Mouse (Mus musculus) megakaryocyte progenitor cell, adult 5-6 weeks (primary cell): ENCODE measurements around the gene Ccdc106. TPM values are rescaled to one million over a fixed set of nuclear protein-coding genes. Genes with fewer than 3 reads are reported as not detected.

Source experiments
- total RNA-seq, 2 experiments: library from RNA; stranded (forward) in 1 of 2; stranded (reverse) in 1 of 2; fragments of 157-497, 149-512 nt in 1 of 2; fragments of 200-1000 nt in 1 of 2; gene quantifications; 2 replicates each; pipeline versions ENCODE4 v1.2.3 to v1.2.4; 2015 to 2017

Ccdc106 gene
- total RNA-seq, 2 experiments from 2014 or later: 0.21 to 0.57 TPM

Other genes starting within 250 kb of the Ccdc106 start
- not detected in 2 replicates for gene Fam71e2, start 249.3 kb upstream of the Ccdc106 start, total RNA-seq (2015)
- not detected in 2 replicates for gene Fam71e2, start 249.3 kb upstream of the Ccdc106 start, total RNA-seq (2017)
- gene Il11, start 237.7 kb upstream of the Ccdc106 start, total RNA-seq (2015): 0.17 TPM in 1 of 2 replicates, not detected in the other
- not detected in 2 replicates for gene Il11, start 237.7 kb upstream of the Ccdc106 start, total RNA-seq (2017)
- not detected in 2 replicates for gene Tmem190, start 237.6 kb upstream of the Ccdc106 start, total RNA-seq (2015)
- not detected in 2 replicates for gene Tmem190, start 237.6 kb upstream of the Ccdc106 start, total RNA-seq (2017)
- 6.2 and 10.5 TPM in 2 replicates for gene Tmem238, start 230.9 kb upstream of the Ccdc106 start, total RNA-seq (2015)
- 5.4 and 5.5 TPM in 2 replicates for gene Tmem238, start 230.9 kb upstream of the Ccdc106 start, total RNA-seq (2017)
- gene Rpl28, start 227.7 kb upstream of the Ccdc106 start, total RNA-seq (2015): 1,898 and 2,111 TPM in 2 replicates
- gene Rpl28, start 227.7 kb upstream of the Ccdc106 start, total RNA-seq (2017): 686 and 710 TPM in 2 replicates
- 280 and 341 TPM in 2 replicates for gene Ube2s, start 208.0 kb upstream of the Ccdc106 start, total RNA-seq (2015)
- gene Ube2s, start 208.0 kb upstream of the Ccdc106 start, total RNA-seq (2017): 169 and 190 TPM in 2 replicates
- 0.05 TPM in 1 of 2 replicates, not detected in the other for gene Shisa7, start 175.9 kb upstream of the Ccdc106 start, total RNA-seq (2015)
- gene Shisa7, start 175.9 kb upstream of the Ccdc106 start, total RNA-seq (2017): not detected in 2 replicates
- gene Isoc2b, start 150.3 kb upstream of the Ccdc106 start, total RNA-seq (2015): 9.1 and 13.4 TPM in 2 replicates
- gene Isoc2b, start 150.3 kb upstream of the Ccdc106 start, total RNA-seq (2017): 34.9 and 98.1 TPM in 2 replicates
- gene Isoc2a, start 143.4 kb upstream of the Ccdc106 start, total RNA-seq (2015): 2.4 and 3.1 TPM in 2 replicates
- 7.3 and 8.7 TPM in 2 replicates for gene Isoc2a, start 143.4 kb upstream of the Ccdc106 start, total RNA-seq (2017)
- not detected in 2 replicates for gene Gm36210, start 114.0 kb upstream of the Ccdc106 start, total RNA-seq (2015)
- gene Gm36210, start 114.0 kb upstream of the Ccdc106 start, total RNA-seq (2017): not detected in 2 replicates
- gene Zfp628, start 105.3 kb upstream of the Ccdc106 start, total RNA-seq (2015): 7.4 and 8.0 TPM in 2 replicates
- gene Zfp628, start 105.3 kb upstream of the Ccdc106 start, total RNA-seq (2017): 1.9 and 2.7 TPM in 2 replicates
- 0.20 and 0.64 TPM in 2 replicates for gene Nat14, start 98.5 kb upstream of the Ccdc106 start, total RNA-seq (2015)
- gene Nat14, start 98.5 kb upstream of the Ccdc106 start, total RNA-seq (2017): not detected in 2 replicates
- gene Ssc5d, start 94.8 kb upstream of the Ccdc106 start, total RNA-seq (2015): not detected in 2 replicates
- 0.10 TPM in 1 of 2 replicates, not detected in the other for gene Ssc5d, start 94.8 kb upstream of the Ccdc106 start, total RNA-seq (2017)
- gene Sbk2, start 56.1 kb upstream of the Ccdc106 start, total RNA-seq (2015): not detected in 2 replicates
- not detected in 2 replicates for gene Sbk2, start 56.1 kb upstream of the Ccdc106 start, total RNA-seq (2017)
- not detected in 2 replicates for gene Sbk3, start 49.4 kb upstream of the Ccdc106 start, total RNA-seq (2015)
- not detected in 2 replicates for gene Sbk3, start 49.4 kb upstream of the Ccdc106 start, total RNA-seq (2017)
- 11.1 and 14.3 TPM in 2 replicates for gene Zfp579, start 24.4 kb upstream of the Ccdc106 start, total RNA-seq (2015)
- gene Zfp579, start 24.4 kb upstream of the Ccdc106 start, total RNA-seq (2017): 2.7 and 4.2 TPM in 2 replicates
- gene Zfp524, start 6.1 kb upstream of the Ccdc106 start, total RNA-seq (2015): 11.0 and 13.0 TPM in 2 replicates
- 5.5 and 7.4 TPM in 2 replicates for gene Zfp524, start 6.1 kb upstream of the Ccdc106 start, total RNA-seq (2017)
- gene Fiz1, start 5.9 kb upstream of the Ccdc106 start, total RNA-seq (2015): 35.6 and 39.2 TPM in 2 replicates
- 17.7 and 24.0 TPM in 2 replicates for gene Fiz1, start 5.9 kb upstream of the Ccdc106 start, total RNA-seq (2017)
- gene Gm44973, start 5.1 kb upstream of the Ccdc106 start, total RNA-seq (2015): 1.9 and 4.6 TPM in 2 replicates
- not detected in 2 replicates for gene Gm44973, start 5.1 kb upstream of the Ccdc106 start, total RNA-seq (2017)
- 13.2 and 14.5 TPM in 2 replicates for gene Zfp865, start 177 bp upstream of the Ccdc106 start, total RNA-seq (2015)
- 12.4 and 14.4 TPM in 2 replicates for gene Zfp865, start 177 bp upstream of the Ccdc106 start, total RNA-seq (2017)
- gene 4632433K11Rik, start 13.6 kb downstream of the Ccdc106 start, total RNA-seq (2015): not detected in 2 replicates
- 0.88 TPM in 1 of 2 replicates, not detected in the other for gene 4632433K11Rik, start 13.6 kb downstream of the Ccdc106 start, total RNA-seq (2017)
- gene Zfp784, start 17.9 kb downstream of the Ccdc106 start, total RNA-seq (2015): 0.72 and 1.5 TPM in 2 replicates
- 1.6 and 1.7 TPM in 2 replicates for gene Zfp784, start 17.9 kb downstream of the Ccdc106 start, total RNA-seq (2017)
- gene Zfp580, start 31.0 kb downstream of the Ccdc106 start, total RNA-seq (2015): 2.3 and 3.0 TPM in 2 replicates
- 0.24 and 0.67 TPM in 2 replicates for gene Zfp580, start 31.0 kb downstream of the Ccdc106 start, total RNA-seq (2017)
- gene U2af2, start 41.6 kb downstream of the Ccdc106 start, total RNA-seq (2015): 99.3 TPM in 2 replicates
- 225 and 247 TPM in 2 replicates for gene U2af2, start 41.6 kb downstream of the Ccdc106 start, total RNA-seq (2017)
- 41.0 and 42.0 TPM in 2 replicates for gene Epn1, start 59.7 kb downstream of the Ccdc106 start, total RNA-seq (2015)
- gene Epn1, start 59.7 kb downstream of the Ccdc106 start, total RNA-seq (2017): 37.0 and 51.5 TPM in 2 replicates
- not detected in 2 replicates for gene Rfpl4, start 96.4 kb downstream of the Ccdc106 start, total RNA-seq (2015)
- gene Rfpl4, start 96.4 kb downstream of the Ccdc106 start, total RNA-seq (2017): not detected in 2 replicates
- not detected in 2 replicates for gene Rasl2-9, start 105.4 kb downstream of the Ccdc106 start, total RNA-seq (2015)
- gene Rasl2-9, start 105.4 kb downstream of the Ccdc106 start, total RNA-seq (2017): not detected in 2 replicates
- gene Vmn1r55, start 129.1 kb downstream of the Ccdc106 start, total RNA-seq (2015): not detected in 2 replicates
- not detected in 2 replicates for gene Vmn1r55, start 129.1 kb downstream of the Ccdc106 start, total RNA-seq (2017)
- gene Vmn1r56, start 176.2 kb downstream of the Ccdc106 start, total RNA-seq (2015): not detected in 2 replicates
- not detected in 2 replicates for gene Vmn1r56, start 176.2 kb downstream of the Ccdc106 start, total RNA-seq (2017)
- not detected in 2 replicates for gene Vmn1r57, start 197.9 kb downstream of the Ccdc106 start, total RNA-seq (2015)
- gene Vmn1r57, start 197.9 kb downstream of the Ccdc106 start, total RNA-seq (2017): not detected in 2 replicates